Mouse (Mus musculus): ENCODE measurements around the gene Cnp. TPM values are rescaled to one million over a fixed set of nuclear protein-coding genes. Genes with fewer than 3 reads are reported as not detected.
"Not testable (repeated sequence)": the region's sequence is repeated elsewhere in the genome, so short reads cannot be mapped to it uniquely, and the experiment has no call there.

Gene Cnp
- polyA plus RNA-seq, 1 experiment = 97.4 TPM

GRCm38 (mm10) chr11:100575484-100575855 is 766 bp downstream of the Cnp start:
- Histone ChIP-seq H3K4me1 (ENCODE audit: control insufficient read depth, insufficient read depth, insufficient read length) (peaks cover 44% of the 10 kb centered on the region), H3K27ac (ENCODE audit: insufficient read depth, low read length) (peak overlapping the region; percentile 98), H3K36me3 (ENCODE audit: control insufficient read depth, insufficient read depth, low read length) (peaks cover 24% of the 10 kb centered on the region), H3K4me3 (ENCODE audit: extremely low read depth, insufficient read depth, insufficient read length) (peak overlapping the region; percentile 96), H3K27me3 (ENCODE audit: control insufficient read depth, insufficient read depth, low read length) (no peaks in the 10 kb centered on the region)
- TF ChIP-seq CTCF (IDR thresholded peaks at IDR 0.05; ENCODE audit: extremely low read depth, insufficient read depth, insufficient read length, insufficient replicate concordance) = no peak
- TF ChIP-seq POLR2A (IDR thresholded peaks at IDR 0.05; ENCODE audit: low read depth, low read length) = no peak
- DNase-seq (ENCODE audit: low read depth in 1 of 2, low spot score in 2 of 2) = no peak
- whole genome bisulfite sequencing = 24% methylated on average over 2 of the region's 2 CpGs

GRCm38 (mm10) chr11:100576256-100576655 is 1.6 kb downstream of the Cnp start:
- TF ChIP-seq CTCF (IDR thresholded peaks at IDR 0.05; ENCODE audit: extremely low read depth, insufficient read depth, insufficient read length, insufficient replicate concordance) = no peak
- no peak for TF ChIP-seq POLR2A (IDR thresholded peaks at IDR 0.05; ENCODE audit: low read depth, low read length)
- peak overlapping the region; percentile 96; the same call in 1 of the 2 replicates for H3K4me3 ChIP-seq (ENCODE audit: extremely low read depth, insufficient read depth, insufficient read length)
- H3K4me1 ChIP-seq (ENCODE audit: control insufficient read depth, insufficient read depth, insufficient read length) = peaks cover 45% of the 10 kb centered on the region
- peaks cover 30% of the 10 kb centered on the region for H3K36me3 ChIP-seq (ENCODE audit: control insufficient read depth, insufficient read depth, low read length)
- H3K27me3 ChIP-seq (ENCODE audit: control insufficient read depth, insufficient read depth, low read length) = no peaks in the 10 kb centered on the region
- WGBS = 88% methylated on average over 21 of the region's 21 CpGs
- peak overlapping the region; percentile 98 for H3K27ac ChIP-seq (ENCODE audit: insufficient read depth, low read length)
- no peak for DNase-seq (ENCODE audit: low read depth in 1 of 2, low spot score in 2 of 2)

- no peak for TF ChIP-seq CTCF (IDR thresholded peaks at IDR 0.05; ENCODE audit: extremely low read depth, insufficient read depth, insufficient read length, insufficient replicate concordance)
- TF ChIP-seq POLR2A (IDR thresholded peaks at IDR 0.05; ENCODE audit: low read depth, low read length) = no peak
- WGBS = 49% methylated on average over 8 of the region's 8 CpGs
- H3K4me3 ChIP-seq (ENCODE audit: extremely low read depth, insufficient read depth, insufficient read length) = peak overlapping the region; percentile 38; the same call in 1 of the 2 replicates
- peaks cover 39% of the 10 kb centered on the region for H3K36me3 ChIP-seq (ENCODE audit: control insufficient read depth, insufficient read depth, low read length)
- H3K27me3 ChIP-seq (ENCODE audit: control insufficient read depth, insufficient read depth, low read length) = no peaks in the 10 kb centered on the region
- peak overlapping the region; percentile 98 for H3K27ac ChIP-seq (ENCODE audit: insufficient read depth, low read length)
- peaks cover 55% of the 10 kb centered on the region for H3K4me1 ChIP-seq (ENCODE audit: control insufficient read depth, insufficient read depth, insufficient read length)
- peak in 1 of 2 experiments; percentile 61 for DNase-seq (ENCODE audit: low read depth in 1 of 2, low spot score in 2 of 2)
Measured at GRCm38 (mm10) chr11:100577852-100578599, 3.3 kb downstream of the Cnp start.

- peaks cover 47% of the 10 kb centered on the region for H3K36me3 ChIP-seq (ENCODE audit: control insufficient read depth, insufficient read depth, low read length)
- H3K27me3 ChIP-seq (ENCODE audit: control insufficient read depth, insufficient read depth, low read length) = no peaks in the 10 kb centered on the region
- no peak for TF ChIP-seq POLR2A (IDR thresholded peaks at IDR 0.05; ENCODE audit: low read depth, low read length)
- TF ChIP-seq CTCF (IDR thresholded peaks at IDR 0.05; ENCODE audit: extremely low read depth, insufficient read depth, insufficient read length, insufficient replicate concordance) = no peak
- 74% methylated on average over 9 of the region's 9 CpGs for WGBS
- peak overlapping the region; percentile 98 for H3K27ac ChIP-seq (ENCODE audit: insufficient read depth, low read length)
- peaks cover 67% of the 10 kb centered on the region for H3K4me1 ChIP-seq (ENCODE audit: control insufficient read depth, insufficient read depth, insufficient read length)
- peak overlapping the region; percentile 2; the same call in 1 of the 2 replicates for H3K4me3 ChIP-seq (ENCODE audit: extremely low read depth, insufficient read depth, insufficient read length)
- no peak for DNase-seq (ENCODE audit: low read depth in 1 of 2, low spot score in 2 of 2)
Measured at GRCm38 (mm10) chr11:100579116-100579799, 4.6 kb downstream of the Cnp start.

- Histone ChIP-seq H3K4me3 (ENCODE audit: extremely low read depth, insufficient read depth, insufficient read length) (no peak overlapping the region), H3K36me3 (ENCODE audit: control insufficient read depth, insufficient read depth, low read length) (peaks cover 47% of the 10 kb centered on the region), H3K27ac (ENCODE audit: insufficient read depth, low read length) (0 out of 2 replicates have a peak overlapping the region, but pooled peaks have one; percentile 10), H3K4me1 (ENCODE audit: control insufficient read depth, insufficient read depth, insufficient read length) (peaks cover 71% of the 10 kb centered on the region), H3K27me3 (ENCODE audit: control insufficient read depth, insufficient read depth, low read length) (no peaks in the 10 kb centered on the region)
- WGBS = 49% methylated on average over 13 of the region's 13 CpGs
- TF ChIP-seq POLR2A (IDR thresholded peaks at IDR 0.05; ENCODE audit: low read depth, low read length) (no peak), CTCF (IDR thresholded peaks at IDR 0.05; ENCODE audit: extremely low read depth, insufficient read depth, insufficient read length, insufficient replicate concordance) (no peak)
- DNase-seq (ENCODE audit: low read depth in 1 of 2, low spot score in 2 of 2) = peak in 1 of 2 experiments; percentile 52
Measured at GRCm38 (mm10) chr11:100580275-100580674, 5.6 kb downstream of the Cnp start.

- 27% methylated on average over 4 of the region's 4 CpGs for WGBS
- no peak for DNase-seq (ENCODE audit: low read depth in 1 of 2, low spot score in 2 of 2)
- Histone ChIP-seq H3K4me1 (ENCODE audit: control insufficient read depth, insufficient read depth, insufficient read length) (peaks cover 69% of the 10 kb centered on the region; the same call in 1 of the 2 replicates), H3K4me3 (ENCODE audit: extremely low read depth, insufficient read depth, insufficient read length) (no peak overlapping the region), H3K27ac (ENCODE audit: insufficient read depth, low read length) (peak overlapping the region; percentile 50), H3K36me3 (ENCODE audit: control insufficient read depth, insufficient read depth, low read length) (peaks cover 42% of the 10 kb centered on the region), H3K27me3 (ENCODE audit: control insufficient read depth, insufficient read depth, low read length) (no peaks in the 10 kb centered on the region)
- no peak for TF ChIP-seq CTCF (IDR thresholded peaks at IDR 0.05; ENCODE audit: extremely low read depth, insufficient read depth, insufficient read length, insufficient replicate concordance)
- no peak for TF ChIP-seq POLR2A (IDR thresholded peaks at IDR 0.05; ENCODE audit: low read depth, low read length)
Measured at GRCm38 (mm10) chr11:100581756-100582155, 7.1 kb downstream of the Cnp start.

GRCm38 (mm10) chr11:100582413-100582812 is 7.7 kb downstream of the Cnp start:
- Histone ChIP-seq H3K27ac (ENCODE audit: insufficient read depth, low read length) (peak overlapping the region; percentile 83), H3K36me3 (ENCODE audit: control insufficient read depth, insufficient read depth, low read length) (peaks cover 45% of the 10 kb centered on the region), H3K4me1 (ENCODE audit: control insufficient read depth, insufficient read depth, insufficient read length) (peaks cover 65% of the 10 kb centered on the region; the same call in 1 of the 2 replicates)
- not testable (repeated sequence) for H3K27me3 ChIP-seq (ENCODE audit: control insufficient read depth, insufficient read depth, low read length); H3K4me3 ChIP-seq (ENCODE audit: extremely low read depth, insufficient read depth, insufficient read length); DNase-seq (ENCODE audit: low read depth in 1 of 2, low spot score in 2 of 2)
- WGBS = 95% methylated on average over 1 of the region's 1 CpGs

All from spleen, adult 2 months (tissue).